Mouse (Mus musculus) c-Kit-negative CD71-positive TER-119-positive erythroid progenitor cells, embryonic 14.5 days (primary cell): ENCODE data around the gene Ltbp3.
A peak's percentile ranks its signal among the peaks of the same experiment; 100 is the strongest.
"Not testable (repeated sequence)": the region's sequence is repeated elsewhere in the genome, so short reads cannot be mapped to it uniquely, and the experiment has no call there.

Source experiments
- DNase-seq: peaks from one replicate; pipeline ENCODE4 v3.0.0-alpha.2; 2013; ENCODE audit warnings: low read depth, low spot score

Ltbp3 gene

GRCm38 (mm10) chr19:5793116-5793515, 52.4 kb downstream of the Ltbp3 start:
- peak; percentile 72 for DNase-seq

GRCm38 (mm10) chr19:5793917-5794770, 53.4 kb downstream of the Ltbp3 start:
- not testable (repeated sequence) for DNase-seq

GRCm38 (mm10) chr19:5794771-5795576, 54.3 kb downstream of the Ltbp3 start:
- DNase-seq, result peak; percentile 60

GRCm38 (mm10) chr19:5795668-5796572, 55.2 kb downstream of the Ltbp3 start:
- DNase-seq, result no peak

GRCm38 (mm10) chr19:5796573-5797111, 55.9 kb downstream of the Ltbp3 start:
- DNase-seq, result no peak

GRCm38 (mm10) chr19:5797381-5798111, 56.8 kb downstream of the Ltbp3 start:
- DNase-seq, result no peak

- peak; percentile 63 for DNase-seq
Measured at GRCm38 (mm10) chr19:5798700-5799479, 58.2 kb downstream of the Ltbp3 start.

- DNase-seq, result peak; percentile 42
Measured at GRCm38 (mm10) chr19:5799566-5800349, 59.1 kb downstream of the Ltbp3 start.

- no peak for DNase-seq
Measured at GRCm38 (mm10) chr19:5800350-5800631, 59.6 kb downstream of the Ltbp3 start.

- peak; percentile 51 for DNase-seq
Measured at GRCm38 (mm10) chr19:5800632-5801431, 60.1 kb downstream of the Ltbp3 start.

GRCm38 (mm10) chr19:5801432-5801964, 60.8 kb downstream of the Ltbp3 start:
- no peak for DNase-seq

GRCm38 (mm10) chr19:5802011-5802786, 61.5 kb downstream of the Ltbp3 start:
- DNase-seq, result peak; percentile 94

- no peak for DNase-seq
Measured at GRCm38 (mm10) chr19:5802787-5803040, 62.0 kb downstream of the Ltbp3 start.

GRCm38 (mm10) chr19:5803041-5803880, 62.6 kb downstream of the Ltbp3 start:
- peak; percentile 95 for DNase-seq

- no peak for DNase-seq
Measured at GRCm38 (mm10) chr19:5803881-5804279, 63.2 kb downstream of the Ltbp3 start.

GRCm38 (mm10) chr19:5804371-5804899, 63.7 kb downstream of the Ltbp3 start:
- DNase-seq, result no peak
